Mouse (Mus musculus): Measurements from ENCODE around the gene Zfp292. TPM values are rescaled to one million over a fixed set of nuclear protein-coding genes. Genes with fewer than 3 reads are reported as not detected.

Zfp292 gene
- total RNA-seq, 2 experiments from 2014 or later: 23.6 to 29.5 TPM

- ATAC-seq (replicated peaks; ENCODE audit: poor library complexity, severe bottlenecking): no peak
Measured at GRCm38 (mm10) chr4:34883366-34884029, 738 bp upstream of the Zfp292 start.

DNA sequence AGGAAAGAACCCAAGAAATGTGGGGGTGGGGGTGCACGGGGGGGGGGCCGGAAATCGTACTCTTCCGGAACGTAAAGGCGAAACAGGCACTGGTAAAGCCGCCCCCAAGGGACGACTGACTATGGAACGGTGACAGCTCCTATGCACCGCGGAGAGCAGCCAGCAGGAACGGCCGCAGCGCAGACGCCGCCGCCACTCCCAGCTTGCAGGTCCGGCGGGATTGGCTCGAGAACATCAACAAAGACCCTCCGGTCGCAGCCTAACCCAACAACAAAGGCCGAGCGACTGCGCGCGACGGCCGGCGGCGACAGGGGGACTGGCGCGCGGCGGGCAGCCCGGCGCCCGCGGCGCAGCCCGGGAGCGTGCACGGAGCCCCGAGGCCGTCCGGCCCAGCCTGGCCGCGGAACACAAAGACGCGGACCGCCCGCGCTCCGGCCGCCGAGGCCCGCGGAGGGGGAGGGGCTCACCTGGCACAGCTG is 430 bp downstream of the Zfp292 start:
- peak; percentile 44 for ATAC-seq (replicated peaks; ENCODE audit: poor library complexity, severe bottlenecking)

DNA sequence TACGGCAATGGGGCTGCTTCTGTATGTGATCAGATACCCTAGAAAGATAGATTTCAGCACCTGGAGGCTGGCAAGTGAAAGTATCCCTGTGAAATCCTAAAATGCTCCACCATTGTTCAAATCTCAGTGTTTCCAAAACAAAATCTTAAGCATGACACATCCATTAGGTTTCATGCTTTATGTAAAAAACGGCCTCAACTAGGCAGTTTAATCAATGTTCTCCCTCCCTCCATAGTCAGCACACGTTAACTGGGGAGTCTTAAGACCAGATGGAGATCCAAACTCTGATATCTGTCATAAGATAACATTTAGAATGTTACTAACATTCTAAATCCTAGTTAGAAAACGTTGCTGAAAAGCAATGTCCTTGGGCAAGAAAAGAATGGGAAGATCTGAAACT is 909 bp downstream of the Zfp292 start:
- ATAC-seq (replicated peaks; ENCODE audit: poor library complexity, severe bottlenecking): no peak

DNA sequence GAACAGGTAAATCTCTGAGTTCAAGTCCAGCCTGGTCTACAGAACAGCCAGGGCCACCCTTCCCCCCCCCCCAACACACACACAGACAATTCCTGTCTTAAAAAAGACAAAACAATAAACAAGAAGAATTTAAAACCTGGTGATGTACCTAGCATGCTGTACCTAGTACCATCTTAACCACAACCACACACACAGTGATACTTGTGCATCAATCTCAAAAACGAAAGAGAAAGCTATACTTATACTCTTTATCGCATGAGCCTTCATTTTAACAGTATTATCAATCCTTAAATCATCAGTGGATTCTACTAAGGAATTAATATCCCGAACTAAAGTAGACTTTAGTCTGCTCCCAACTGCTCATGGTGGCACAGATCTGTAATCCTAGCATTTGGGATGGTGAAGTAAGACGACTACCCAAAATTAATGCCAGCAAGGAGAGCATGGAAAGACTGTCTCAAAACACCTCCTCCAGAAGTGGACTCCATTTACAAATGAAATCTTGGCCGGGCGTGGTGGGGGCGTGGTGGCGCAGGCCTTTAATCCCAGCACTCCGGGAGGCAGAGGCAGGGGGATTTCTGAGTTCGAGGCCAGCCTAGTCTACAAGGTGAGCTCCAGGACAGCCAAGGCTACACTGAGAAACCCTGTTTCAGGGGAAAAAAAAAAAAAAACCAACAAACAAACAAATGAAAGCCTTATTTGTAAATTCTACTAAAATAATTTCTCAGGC is 1.7 kb downstream of the Zfp292 start:
- ATAC-seq (replicated peaks; ENCODE audit: poor library complexity, severe bottlenecking): no peak

- peak; percentile 66 for ATAC-seq (replicated peaks; ENCODE audit: poor library complexity, severe bottlenecking)
Measured at GRCm38 (mm10) chr4:34874234-34874633, 8.5 kb downstream of the Zfp292 start.

DNA sequence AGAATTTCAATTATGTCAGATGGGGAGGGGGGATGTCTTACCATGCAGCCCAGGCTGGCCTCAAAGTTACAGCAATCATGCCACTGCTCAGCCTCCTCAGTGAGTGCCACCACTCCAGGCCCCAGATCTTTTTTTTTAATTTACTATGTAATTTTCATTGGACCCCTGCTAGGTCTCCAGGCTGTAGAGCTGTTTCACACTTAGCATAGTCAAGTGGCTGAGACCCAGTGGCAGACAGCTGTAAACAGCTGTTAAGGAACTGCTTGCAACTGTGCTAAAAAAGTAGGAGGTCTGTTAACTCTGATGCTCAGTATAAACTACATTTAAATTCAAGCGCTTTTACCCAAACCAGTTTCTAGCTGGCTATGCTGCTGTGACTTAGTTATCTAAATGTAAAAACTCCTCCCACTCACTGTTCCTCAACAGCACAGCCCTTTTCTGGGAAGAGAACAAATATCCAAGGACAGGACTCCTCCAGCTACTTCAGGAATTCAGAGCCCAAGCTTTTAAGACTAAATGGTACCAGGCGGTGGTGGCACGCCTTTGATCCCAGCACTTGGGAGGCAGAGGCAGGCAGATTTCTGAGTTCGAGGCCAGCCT is 9.8 kb downstream of the Zfp292 start:
- ATAC-seq (replicated peaks; ENCODE audit: poor library complexity, severe bottlenecking): no peak

DNA sequence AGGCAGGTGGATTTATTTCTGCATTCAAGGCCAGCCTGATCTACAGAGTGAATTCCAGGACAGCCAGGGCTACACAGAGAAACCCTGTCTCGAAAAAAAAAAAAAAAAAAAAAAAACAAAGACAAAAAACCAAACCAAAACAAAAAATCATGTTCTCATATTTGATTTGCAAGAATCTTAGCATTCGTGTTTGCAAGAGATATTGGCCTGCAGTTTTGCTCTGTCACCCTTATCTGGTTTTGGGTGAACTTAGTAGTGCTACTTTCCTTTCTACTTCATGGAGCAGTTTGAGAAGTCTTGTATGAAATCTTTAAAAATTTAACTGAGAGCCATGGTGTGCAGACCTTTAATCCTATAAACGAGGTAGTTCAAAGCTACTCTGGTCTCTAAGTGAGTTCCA is 12.9 kb downstream of the Zfp292 start:
- ATAC-seq (replicated peaks; ENCODE audit: poor library complexity, severe bottlenecking): no peak

- no peak for ATAC-seq (replicated peaks; ENCODE audit: poor library complexity, severe bottlenecking)
Measured at GRCm38 (mm10) chr4:34861438-34861837, 21.3 kb downstream of the Zfp292 start.

GRCm38 (mm10) chr4:34859416-34859815 is 23.3 kb downstream of the Zfp292 start:
- 0 out of 2 replicates have a peak, but pooled peaks have one; percentile 12 for ATAC-seq (replicated peaks; ENCODE audit: poor library complexity, severe bottlenecking)

GRCm38 (mm10) chr4:34858903-34859302 is 23.9 kb downstream of the Zfp292 start:
- peak; percentile 33; the same call in 1 of the 2 replicates for ATAC-seq (replicated peaks; ENCODE audit: poor library complexity, severe bottlenecking)

- ATAC-seq (replicated peaks; ENCODE audit: poor library complexity, severe bottlenecking): no peak
Measured at GRCm38 (mm10) chr4:34855966-34856365, 26.8 kb downstream of the Zfp292 start.

DNA sequence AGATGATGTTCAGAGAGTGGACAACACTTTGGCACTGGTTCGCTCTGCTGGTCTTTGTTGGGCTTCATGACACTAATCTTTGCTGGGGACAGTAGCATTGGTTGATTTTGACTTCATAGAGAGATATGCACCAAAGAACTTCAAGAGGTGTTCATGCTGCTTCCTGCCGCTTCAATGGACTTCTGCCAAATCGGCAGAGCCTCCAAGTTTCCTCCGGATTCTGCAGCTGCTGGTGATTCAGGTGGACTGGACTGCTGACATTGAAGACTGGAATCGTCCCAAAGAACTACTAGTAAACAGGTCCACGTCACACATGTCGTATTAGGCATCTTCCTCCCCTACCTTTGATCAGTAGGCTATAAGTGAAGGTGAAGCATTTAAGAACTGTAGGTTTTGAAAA is 30.7 kb downstream of the Zfp292 start:
- no peak for ATAC-seq (replicated peaks; ENCODE audit: poor library complexity, severe bottlenecking)

DNA sequence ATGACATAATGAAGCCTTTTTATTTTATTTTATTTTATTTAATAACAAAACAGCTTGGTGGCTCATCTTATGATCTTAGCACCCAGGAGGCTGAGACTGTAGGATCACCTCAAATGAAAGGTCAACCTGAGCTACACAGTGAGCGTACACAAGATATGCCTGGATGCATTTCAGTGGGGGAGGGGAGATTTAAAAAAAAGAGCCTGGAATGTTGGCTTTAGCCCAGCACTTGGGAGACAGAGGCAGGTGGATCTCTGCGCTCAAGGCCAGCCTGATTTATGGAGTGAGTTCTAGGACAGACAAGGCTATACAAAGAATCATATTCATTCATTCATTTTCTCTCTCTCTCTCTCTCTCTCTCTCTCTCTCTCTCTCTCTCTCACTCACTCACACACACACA is 32.6 kb downstream of the Zfp292 start:
- no peak for ATAC-seq (replicated peaks; ENCODE audit: poor library complexity, severe bottlenecking)

GRCm38 (mm10) chr4:34847679-34848309 is 35.0 kb downstream of the Zfp292 start:
- ATAC-seq (replicated peaks; ENCODE audit: poor library complexity, severe bottlenecking): peak; percentile 53

DNA sequence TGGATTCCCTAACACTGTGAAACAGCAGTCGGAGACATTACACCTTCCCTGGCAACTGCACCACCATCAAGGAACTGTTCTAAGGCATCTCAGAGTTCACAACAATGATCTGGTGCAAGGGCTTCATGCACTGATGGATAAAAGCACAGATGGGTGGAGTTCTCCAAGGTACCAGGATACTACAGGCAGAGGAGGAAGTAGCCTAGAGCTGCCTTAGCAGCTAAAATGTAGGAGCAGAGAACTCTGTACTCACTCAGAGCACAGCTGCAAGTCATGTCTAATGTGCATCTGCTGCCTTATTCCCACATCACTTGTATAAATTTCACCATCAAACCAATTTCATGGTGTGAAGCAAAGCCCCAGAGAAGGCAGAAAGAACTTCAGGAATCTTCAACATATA is 38.9 kb downstream of the Zfp292 start:
- ATAC-seq (replicated peaks; ENCODE audit: poor library complexity, severe bottlenecking): no peak

- no peak for ATAC-seq (replicated peaks; ENCODE audit: poor library complexity, severe bottlenecking)
Measured at GRCm38 (mm10) chr4:34842826-34843225, 39.9 kb downstream of the Zfp292 start.

GRCm38 (mm10) chr4:34831496-34831895 is 51.3 kb downstream of the Zfp292 start:
- no peak for ATAC-seq (replicated peaks; ENCODE audit: poor library complexity, severe bottlenecking)

DNA sequence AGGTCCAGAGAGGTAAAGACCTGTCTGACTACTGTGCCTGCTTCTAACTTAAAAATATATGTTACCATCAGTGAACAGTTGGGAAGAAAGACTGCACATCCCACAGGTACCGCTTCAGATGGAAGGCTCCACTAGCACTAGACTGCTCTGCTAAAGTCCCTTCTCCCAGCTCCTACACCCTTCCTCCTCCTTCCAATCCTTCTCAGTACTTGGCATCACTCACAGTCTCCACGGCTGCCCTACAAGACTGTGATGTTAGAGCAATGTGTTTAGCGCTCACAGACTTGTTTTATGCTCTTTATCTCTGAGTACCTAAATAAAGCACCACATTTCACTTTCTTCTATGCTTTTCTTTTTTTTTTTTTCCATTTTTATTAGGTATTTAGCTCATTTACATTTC is 53.3 kb downstream of the Zfp292 start:
- no peak for ATAC-seq (replicated peaks; ENCODE audit: poor library complexity, severe bottlenecking)

DNA sequence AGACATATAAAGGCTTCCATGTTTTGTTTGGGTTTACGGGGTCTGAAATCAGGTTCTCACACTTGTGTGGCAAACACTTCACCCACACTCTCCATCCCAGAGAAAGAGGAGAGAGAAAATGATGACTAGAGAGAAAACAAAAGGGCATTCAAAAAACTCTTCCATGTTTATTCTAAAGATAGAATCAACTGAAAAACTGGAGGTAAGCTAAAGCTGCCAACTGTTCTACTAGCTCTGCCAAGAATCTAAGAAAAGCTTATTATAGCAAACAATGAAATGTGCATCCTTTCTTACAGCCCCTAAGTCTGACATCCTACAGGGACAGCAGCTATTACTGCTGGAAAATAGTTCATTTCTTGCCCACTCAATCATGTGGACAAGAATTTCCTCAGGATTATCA is 58.9 kb downstream of the Zfp292 start:
- ATAC-seq (replicated peaks; ENCODE audit: poor library complexity, severe bottlenecking): no peak

GRCm38 (mm10) chr4:34819904-34820303 is 62.9 kb downstream of the Zfp292 start:
- no peak for ATAC-seq (replicated peaks; ENCODE audit: poor library complexity, severe bottlenecking)

All from granulocyte monocyte progenitor cell, adult 5-6 weeks (primary cell).